Mouse (Mus musculus) frontal cortex, postnatal 25 days (tissue): ENCODE data around the gene Gramd4.
"Not testable (repeated sequence)": the region's sequence is repeated elsewhere in the genome, so short reads cannot be mapped to it uniquely, and the experiment has no call there.

Experiments
- DNase-seq, 2 experiments: peaks; one replicate each; pipeline ENCODE4 v3.0.0; 2022; ENCODE audit warnings: low spot score in 2 of 2

Gramd4 gene

DNA sequence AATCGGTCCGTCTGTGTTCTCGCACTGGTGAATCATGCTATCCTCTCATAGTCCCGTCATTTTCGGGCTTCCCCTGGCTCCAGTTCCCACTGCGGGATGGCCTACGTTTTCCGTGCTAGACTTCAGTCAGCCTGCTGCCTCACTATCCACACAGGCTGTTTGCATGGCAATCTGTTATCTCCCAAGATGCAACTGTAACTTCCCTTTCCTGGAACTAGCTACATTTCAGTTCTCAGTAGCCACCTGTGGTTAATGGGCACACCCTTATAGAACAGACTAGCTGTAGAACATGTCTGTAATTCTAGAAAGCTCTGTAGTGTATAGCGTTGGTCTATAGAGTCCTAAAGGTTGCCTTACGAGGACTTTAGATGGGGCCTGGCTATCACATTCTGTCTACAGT, 6.3 kb upstream of the Gramd4 start:
- no peak for DNase-seq

- no peak for DNase-seq
Measured at GRCm38 (mm10) chr15:86051878-86052478, 5.5 kb upstream of the Gramd4 start.

DNA sequence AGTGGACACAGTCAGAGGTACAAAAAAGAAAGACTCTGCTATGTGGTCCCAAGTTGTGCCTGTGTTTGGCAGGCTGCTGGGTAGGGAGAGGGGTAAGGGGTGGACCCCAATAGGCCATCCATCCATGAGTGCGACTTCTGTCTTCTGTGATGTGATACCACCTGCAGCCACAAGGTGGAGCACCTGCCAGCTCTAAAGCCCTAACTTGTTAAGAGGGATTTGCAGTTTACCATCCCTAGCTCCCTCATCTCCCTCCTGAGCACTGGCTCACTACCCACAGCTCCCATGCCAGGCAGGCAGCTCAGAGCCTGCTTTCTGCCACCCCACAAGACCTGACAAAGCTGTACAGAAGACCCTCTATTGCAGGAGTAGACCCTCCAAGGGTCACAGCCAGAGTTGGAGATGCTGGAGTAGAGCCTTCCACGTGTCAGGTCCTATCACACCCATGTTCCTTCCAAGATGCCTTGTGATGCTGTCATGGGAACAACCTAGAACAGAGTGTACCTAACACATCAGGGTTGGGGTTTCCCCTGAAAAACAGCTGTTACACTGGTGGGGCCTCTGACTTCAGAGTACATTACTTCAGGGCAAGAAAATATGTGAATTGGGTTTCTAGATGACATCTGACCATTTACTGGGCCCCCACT, 3.5 kb upstream of the Gramd4 start:
- DNase-seq, result peak; percentile 85 to 90

DNA sequence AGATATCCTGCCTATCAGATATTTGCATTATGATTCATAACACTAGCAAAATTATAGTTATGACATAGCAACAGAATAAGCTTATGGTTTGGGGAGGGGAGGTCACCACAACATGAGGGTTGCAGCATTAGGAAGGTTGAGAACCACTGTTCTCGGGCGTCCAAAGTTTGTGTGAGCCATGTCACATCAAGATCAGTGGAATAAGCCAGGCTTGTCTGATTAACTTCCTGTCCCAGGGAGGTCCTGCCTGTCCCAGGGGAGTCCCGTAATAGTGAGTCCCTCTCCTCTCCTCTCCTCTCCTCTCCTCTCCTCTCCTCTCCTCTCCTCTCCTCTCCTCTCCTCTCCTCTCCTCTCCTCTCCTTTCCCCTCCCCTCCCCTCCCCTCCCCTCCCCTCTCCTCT, 2.6 kb upstream of the Gramd4 start:
- not testable (repeated sequence) for DNase-seq

- no peak for DNase-seq
Measured at GRCm38 (mm10) chr15:86056221-86056760, 1.2 kb upstream of the Gramd4 start.

DNA sequence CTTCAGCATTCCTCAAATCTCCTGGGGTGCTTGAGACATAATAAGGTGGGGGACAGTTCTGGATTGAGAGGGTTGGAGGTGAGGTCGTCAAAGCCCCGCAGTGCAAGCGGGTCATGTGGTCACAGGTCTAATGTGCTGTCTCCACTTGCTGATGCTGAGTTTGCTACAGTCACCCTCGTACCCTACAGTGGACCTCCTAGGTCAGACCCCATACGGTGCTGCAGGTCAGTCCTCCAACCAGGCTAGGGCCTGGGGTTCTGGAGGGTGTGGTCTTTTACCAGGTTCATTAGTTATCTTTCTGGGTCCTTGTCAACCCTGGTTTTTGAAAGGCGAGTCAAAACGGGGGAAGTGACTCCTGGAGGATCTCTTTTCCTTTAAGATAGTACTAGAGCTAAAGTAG, 413 bp downstream of the Gramd4 start:
- DNase-seq, result no peak

DNA sequence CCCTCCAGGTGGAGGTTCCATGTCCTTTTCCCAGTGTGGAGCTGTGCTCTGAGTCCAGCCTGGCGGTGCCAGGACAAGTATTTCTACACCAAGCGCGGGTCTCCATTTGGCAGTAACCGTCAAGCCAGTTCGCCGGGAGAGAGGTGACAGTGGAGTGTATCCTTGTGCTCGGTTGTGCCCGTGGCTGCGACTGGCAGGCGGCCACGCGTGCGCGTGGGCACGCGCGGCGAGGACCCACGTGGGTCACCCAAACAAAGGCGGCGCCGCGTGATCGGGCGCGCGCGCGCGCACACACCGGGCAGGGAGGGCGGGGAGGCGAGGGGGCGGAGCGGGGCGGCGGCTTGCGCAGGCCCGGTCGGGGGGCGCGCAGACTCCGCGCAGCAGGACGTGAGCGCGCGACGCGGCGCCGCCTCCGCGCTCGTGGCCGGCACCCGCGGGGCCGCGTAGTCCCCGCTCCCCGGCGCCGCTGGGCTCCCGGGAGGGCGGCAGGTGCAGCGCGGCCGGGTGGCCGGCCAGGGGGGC, 960 bp downstream of the Gramd4 start:
- peak; percentile 70 to 76 for DNase-seq

GRCm38 (mm10) chr15:86058931-86059834, 1.7 kb downstream of the Gramd4 start:
- DNase-seq, result no peak

GRCm38 (mm10) chr15:86059835-86060380, 2.4 kb downstream of the Gramd4 start:
- no peak for DNase-seq

DNA sequence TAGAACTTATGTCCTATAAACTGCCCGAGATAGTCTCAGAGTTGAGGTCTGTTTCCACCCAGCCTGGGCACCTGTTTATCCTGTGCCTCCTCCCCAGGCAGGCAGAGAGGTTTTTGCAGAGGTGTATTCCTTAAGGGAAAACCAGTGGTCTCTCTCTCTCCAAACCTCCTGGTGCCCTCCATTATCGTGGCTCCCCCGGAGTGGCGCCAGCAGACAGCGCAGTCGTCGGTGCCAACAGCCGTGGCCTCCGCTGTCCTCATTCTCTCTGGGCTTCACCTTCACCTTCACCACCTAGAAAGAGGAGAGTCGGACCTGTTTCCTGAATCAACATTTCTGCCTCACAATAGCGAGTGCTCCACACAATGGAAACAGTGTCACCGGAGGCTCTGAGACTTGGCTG, 3.1 kb downstream of the Gramd4 start:
- DNase-seq, result no peak

DNA sequence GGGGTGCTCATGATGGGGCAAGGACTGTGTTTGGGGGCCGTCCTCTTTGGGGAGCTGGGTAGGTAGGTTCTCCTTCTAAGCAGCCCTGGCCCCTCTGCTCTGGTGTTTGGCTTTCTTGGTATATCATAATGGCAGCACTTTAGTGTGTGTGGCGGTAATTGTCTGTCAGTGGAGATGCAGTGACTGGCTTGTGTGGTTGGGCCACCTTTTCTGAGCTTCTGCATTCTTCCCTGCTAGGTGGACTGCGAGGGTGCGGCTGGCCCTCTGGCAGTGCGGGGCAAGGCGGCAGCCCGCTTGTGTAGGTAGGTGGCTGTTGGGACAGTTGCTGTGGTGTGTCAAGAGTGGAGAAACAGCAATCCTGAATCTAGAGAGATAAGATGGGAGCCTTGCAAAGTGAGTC, 3.7 kb downstream of the Gramd4 start:
- no peak for DNase-seq

- DNase-seq, result no peak
Measured at GRCm38 (mm10) chr15:86061848-86062481, 4.5 kb downstream of the Gramd4 start.

GRCm38 (mm10) chr15:86064191-86064849, 6.8 kb downstream of the Gramd4 start:
- DNase-seq, result no peak

DNA sequence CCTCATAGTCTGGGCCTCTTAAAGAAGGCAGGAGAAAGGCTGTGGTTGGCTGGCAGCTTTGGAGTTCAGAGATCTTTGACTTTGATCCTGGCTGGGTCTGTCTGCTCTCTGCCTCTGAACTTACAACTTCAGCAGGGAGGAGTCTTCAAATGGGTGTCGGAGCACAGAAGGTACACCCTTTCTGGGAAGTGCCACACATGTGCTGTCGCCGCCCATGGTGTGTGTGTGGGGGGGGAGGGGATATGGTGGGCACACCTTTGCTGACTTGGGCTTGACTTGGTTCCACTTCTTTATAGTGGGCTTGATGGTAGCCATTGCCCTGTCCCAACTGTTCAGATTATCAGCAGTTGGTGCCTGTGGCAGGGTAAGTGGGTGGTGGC, 7.3 kb downstream of the Gramd4 start:
- no peak for DNase-seq

DNA sequence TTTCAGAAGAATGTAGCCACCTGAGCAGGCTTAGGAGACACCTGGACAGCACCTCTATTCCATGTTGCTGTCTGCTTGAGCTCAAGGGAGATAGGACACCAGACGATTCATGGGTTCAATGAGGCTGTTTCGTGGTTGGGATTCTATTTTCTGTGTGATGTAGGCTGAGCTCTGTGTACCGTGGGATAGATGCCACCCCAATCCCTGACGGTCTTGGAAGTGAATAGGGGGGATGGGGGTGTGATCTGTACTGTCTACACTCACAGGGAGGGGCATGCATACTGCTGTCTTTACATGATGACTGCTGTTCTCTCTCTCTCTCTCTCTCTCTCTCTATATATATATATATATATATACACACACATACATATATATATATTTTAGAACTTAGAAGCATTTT, 7.9 kb downstream of the Gramd4 start:
- DNase-seq, result no peak

DNA sequence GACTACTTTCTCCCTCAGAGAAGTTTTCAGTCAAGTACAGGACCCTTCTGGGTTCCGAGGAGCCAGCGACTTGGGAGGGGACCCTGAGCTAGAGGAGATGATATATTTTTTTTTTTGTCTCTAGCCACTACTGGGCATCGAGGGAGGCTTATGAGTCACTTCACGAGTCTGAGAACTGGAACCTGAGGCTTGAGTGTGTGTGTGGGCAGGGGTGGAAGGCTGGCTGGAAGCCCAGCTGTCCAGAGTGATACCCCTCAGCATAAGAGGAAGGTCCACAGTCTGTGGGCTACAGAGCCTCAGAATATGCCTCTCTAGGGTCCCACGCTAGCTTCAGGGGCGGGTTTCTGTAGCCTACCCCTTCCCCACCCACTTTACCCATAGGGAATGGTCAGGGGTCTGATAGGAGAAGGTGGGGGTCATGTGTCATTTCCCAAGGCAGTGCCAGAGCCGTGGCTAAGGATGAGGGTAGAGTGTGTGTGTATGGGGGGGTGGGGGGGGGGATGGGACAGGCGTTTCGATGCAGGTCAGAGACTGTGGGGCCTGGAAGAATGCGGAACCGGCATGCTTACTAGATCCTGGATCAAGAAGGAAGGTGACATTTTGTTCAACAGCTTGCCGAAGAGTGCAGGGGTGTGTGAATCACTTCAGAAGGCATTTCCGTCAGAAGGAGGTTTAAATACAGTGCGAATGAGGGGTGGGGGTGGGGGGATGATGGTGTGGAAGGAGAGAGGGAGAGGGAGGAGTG, 9.5 kb downstream of the Gramd4 start:
- no peak for DNase-seq

- no peak for DNase-seq
Measured at GRCm38 (mm10) chr15:86067581-86067910, 10.1 kb downstream of the Gramd4 start.

DNA sequence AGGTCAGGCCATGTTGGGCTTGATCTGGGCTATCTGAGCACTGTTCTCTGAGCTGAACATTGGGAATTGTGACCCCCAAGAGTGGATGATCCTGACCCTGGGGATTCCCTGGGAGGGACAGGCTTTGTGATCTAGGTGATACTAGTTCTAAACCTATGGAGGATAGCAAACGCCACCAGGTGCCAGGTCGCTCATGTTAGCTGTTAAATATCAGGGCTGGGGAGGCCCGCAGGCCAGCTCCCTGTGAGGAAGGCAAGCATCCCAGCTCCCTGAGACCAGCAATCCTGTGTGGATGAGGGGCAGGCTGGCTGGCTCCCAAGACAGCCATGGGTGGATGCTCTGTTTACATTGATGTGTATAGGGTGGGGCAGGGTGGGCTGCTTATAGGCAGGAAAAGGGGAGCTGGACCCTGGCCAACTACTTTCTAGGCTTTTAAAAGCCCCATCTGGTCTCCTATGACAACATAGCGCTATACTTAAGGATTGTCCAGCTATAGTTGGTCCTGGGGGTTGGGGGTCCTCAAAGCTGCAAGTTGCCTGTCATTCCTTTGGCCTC, 10.5 kb downstream of the Gramd4 start:
- DNase-seq, result no peak

DNA sequence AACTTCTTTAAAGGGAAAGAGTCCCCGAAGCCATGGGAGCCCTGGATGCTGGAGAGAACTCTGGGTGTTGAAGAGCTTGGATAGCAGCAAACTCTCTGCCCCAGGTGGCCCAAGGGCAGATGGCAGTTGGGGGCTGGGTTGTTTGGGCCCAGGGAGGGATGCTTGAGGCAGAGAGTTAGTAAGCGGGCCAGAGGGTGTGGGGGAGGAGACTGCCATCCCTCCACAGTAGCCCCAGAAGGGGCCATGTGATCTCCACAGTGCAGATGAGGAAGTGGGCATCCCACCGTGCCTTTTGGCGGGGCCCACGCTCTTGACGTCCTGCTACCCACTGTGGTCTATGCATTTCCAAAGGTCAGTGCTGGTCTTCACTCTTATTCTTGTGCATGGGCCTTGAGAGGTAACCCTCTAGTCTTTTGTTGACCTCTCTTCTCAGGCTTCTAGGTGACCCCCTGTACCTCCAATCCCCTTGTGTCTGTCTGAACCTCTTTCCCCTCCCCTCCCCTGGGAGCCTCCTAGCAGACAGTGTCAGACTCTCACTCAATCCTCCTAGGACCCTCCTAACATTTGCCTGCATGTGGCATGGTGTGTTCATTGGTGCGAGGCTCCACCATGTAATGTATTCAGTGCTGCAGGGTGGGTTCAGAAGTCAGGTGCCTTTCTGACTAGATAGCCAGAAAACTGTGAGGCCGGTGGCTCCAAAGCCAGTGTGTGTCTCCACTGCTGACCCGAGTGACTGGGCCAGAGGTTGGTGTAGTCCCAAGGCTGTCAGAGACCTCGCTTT, 11.7 kb downstream of the Gramd4 start:
- DNase-seq, result no peak
